Mouse (Mus musculus): Measurements from ENCODE around the gene Foxg1. TPM values are rescaled to one million over a fixed set of nuclear protein-coding genes. Genes with fewer than 3 reads are reported as not detected.

Gene Foxg1
- not detected for polyA plus RNA-seq (2017; shearing (Covaris generic))

GRCm38 (mm10) chr12:49382565-49383520, at the start of gene Foxg1:
Gene Foxg1, plus strand, starts transcription at chr12:49382660.

GRCm38 (mm10) chr12:49384876-49385630, 2.6 kb downstream of the Foxg1 start, which contains the start of gene Gm43517:
Gene Gm43517, plus strand, starts transcription at chr12:49385174.

Other genes starting within 250 kb of the Foxg1 start
- not detected for gene Gm43517, start 2.5 kb downstream of the Foxg1 start, polyA plus RNA-seq (2017; shearing (Covaris generic))

Measured in effector memory CD4-positive, alpha-beta T cell, adult 5 months (primary cell).